Mouse (Mus musculus): ENCODE data around the gene Pira2.
"Not testable (repeated sequence)": the region's sequence is repeated elsewhere in the genome, so short reads cannot be mapped to it uniquely, and the experiment has no call there.

DNA sequence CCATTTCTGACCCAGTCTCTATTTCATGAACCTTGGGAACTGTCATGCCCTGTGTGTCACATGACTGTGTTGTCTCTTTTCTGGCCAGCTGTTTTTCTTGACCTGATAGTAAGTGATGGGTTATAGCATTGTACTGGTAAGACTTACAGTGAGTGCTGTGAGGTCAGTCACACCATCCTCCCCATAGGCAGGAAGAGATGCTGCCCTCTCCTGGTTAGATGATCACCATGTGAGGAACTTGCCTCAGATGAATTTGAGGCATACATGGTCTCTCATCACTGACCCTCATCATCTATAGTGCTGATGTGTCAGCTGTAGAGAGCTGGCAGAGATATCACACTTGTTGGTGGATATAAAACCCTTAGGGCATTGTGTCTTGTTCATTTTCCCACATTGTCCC lies 32.9 kb downstream of the Pira2 start:
- not testable (repeated sequence) for TF ChIP-seq CTCF (IDR thresholded peaks at IDR 0.05; ENCODE audit: control insufficient read depth, insufficient read depth, insufficient read length); USF1 (IDR thresholded peaks at IDR 0.05; ENCODE audit: low read depth)
